Comparison of ENCODE assay signal across 8 mouse cellular contexts in genomic region chr7:25754439-25754737, GRCm38 (mm10). TPM values are rescaled to one million over a fixed set of nuclear protein-coding genes. Genes with fewer than 3 reads are reported as not detected.
A peak's percentile ranks its signal among the peaks of the same experiment; 100 is the strongest.
DNase-seq lines count a peak whose midpoint lies in the region; ATAC-seq and TF ChIP-seq lines count a peak whose summit lies in the region.

No protein-coding gene starts in this region.

- no peak for TF ChIP-seq EP300 in ES-Bruce4 (IDR thresholded peaks at IDR 0.05; ENCODE audit: insufficient read depth, low read depth, low read length)

- no peak for TF ChIP-seq POLR2A in ES-Bruce4 (IDR thresholded peaks at IDR 0.05; ENCODE audit: insufficient read depth, low read length)

- no peaks in the 10 kb centered on the region for H3K27me3 ChIP-seq in heart, embryonic 13.5 days (replicated peaks)
- no peaks in the 10 kb centered on the region for H3K27me3 ChIP-seq in ES-Bruce4 (ENCODE audit: control insufficient read depth, insufficient read depth, low read length, poor library complexity, severe bottlenecking)
- no peaks in the 10 kb centered on the region for H3K27me3 ChIP-seq in forebrain, embryonic 14.5 days (replicated peaks; ENCODE audit: control insufficient read depth, insufficient read depth, low read length)
- no peaks in the 10 kb centered on the region for H3K27me3 ChIP-seq in liver, embryonic 16.5 days (ENCODE audit: control insufficient read depth, insufficient read depth, low read depth, low read length)

- no peak for ATAC-seq in heart, embryonic 13.5 days (ENCODE audit: extremely low read depth, insufficient number of reproducible peaks, low FRiP score, low TSS enrichment)
- no peak for ATAC-seq in forebrain, embryonic 14.5 days
- no peak for ATAC-seq in liver, embryonic 16.5 days (ENCODE audit: low read depth)

- H3K9me3 ChIP-seq in heart, embryonic 13.5 days: no peaks in the 10 kb centered on the region
- H3K9me3 ChIP-seq in ES-Bruce4 (replicated peaks; ENCODE audit: control insufficient read depth, insufficient read depth, low read length, poor library complexity, severe bottlenecking): no peaks in the 10 kb centered on the region
- no peaks in the 10 kb centered on the region for H3K9me3 ChIP-seq in forebrain, embryonic 14.5 days (replicated peaks; ENCODE audit: control insufficient read depth, low read length)
- H3K9me3 ChIP-seq in liver, embryonic 16.5 days (replicated peaks; ENCODE audit: control insufficient read depth, low read length): no peaks in the 10 kb centered on the region

- H3K27ac ChIP-seq in heart, embryonic 13.5 days (replicated peaks): peak overlapping the region; percentile 99
- peak overlapping the region; percentile 33; the same call in 1 of the 2 replicates for H3K27ac ChIP-seq in ES-Bruce4 (ENCODE audit: insufficient read depth, low read length)
- peak overlapping the region; percentile 97 for H3K27ac ChIP-seq in forebrain, embryonic 14.5 days (ENCODE audit: low read depth, low read length)
- peak overlapping the region; percentile 96 for H3K27ac ChIP-seq in liver, embryonic 16.5 days (ENCODE audit: low read length)

- H3K4me2 ChIP-seq in heart, embryonic 13.5 days: peak overlapping the region; percentile 90
- H3K4me2 ChIP-seq in forebrain, embryonic 14.5 days (ENCODE audit: low read length): peak overlapping the region; percentile 70
- peak overlapping the region; percentile 70; the same call in 1 of the 2 replicates for H3K4me2 ChIP-seq in liver, embryonic 16.5 days (ENCODE audit: low read depth, low read length)

- no peak for TF ChIP-seq CTCF in ES-Bruce4 (IDR thresholded peaks at IDR 0.05; ENCODE audit: low read depth, low read length)

- H3K4me1 ChIP-seq in heart, embryonic 13.5 days: peaks cover 30% of the 10 kb centered on the region
- H3K4me1 ChIP-seq in ES-Bruce4 (ENCODE audit: control insufficient read depth, insufficient read depth, low read length): no peaks in the 10 kb centered on the region
- H3K4me1 ChIP-seq in forebrain, embryonic 14.5 days (ENCODE audit: control insufficient read depth, insufficient read depth, low read length): peaks cover 12% of the 10 kb centered on the region
- peaks cover 19% of the 10 kb centered on the region for H3K4me1 ChIP-seq in liver, embryonic 16.5 days (ENCODE audit: control insufficient read depth, low read depth, low read length)

- H3K36me3 ChIP-seq in heart, embryonic 13.5 days: peaks cover 47% of the 10 kb centered on the region
- H3K36me3 ChIP-seq in ES-Bruce4 (ENCODE audit: control insufficient read depth, insufficient read depth, low read length, poor library complexity, severe bottlenecking): peaks cover 20% of the 10 kb centered on the region
- H3K36me3 ChIP-seq in forebrain, embryonic 14.5 days (ENCODE audit: control insufficient read depth, insufficient read depth, low read length): peaks cover 21% of the 10 kb centered on the region
- peaks cover 18% of the 10 kb centered on the region for H3K36me3 ChIP-seq in liver, embryonic 16.5 days (ENCODE audit: control insufficient read depth, insufficient read depth)

- DNase-seq in heart, postnatal 36 days: no peak
- no peak for DNase-seq in forebrain, embryonic 14.5 days (ENCODE audit: low spot score)
- no peak for DNase-seq in adrenal gland, postnatal 4 days (ENCODE audit: low spot score in 2 of 2)
- DNase-seq in cerebellum, adult 9-10 months: no peak
- DNase-seq in urinary bladder, postnatal 36 days (ENCODE audit: low spot score in 2 of 2): no peak

- H3K9ac ChIP-seq in heart, embryonic 13.5 days: peak overlapping the region; percentile 100
- peak overlapping the region; percentile 99 for H3K9ac ChIP-seq in ES-Bruce4 (ENCODE audit: low read depth, poor library complexity, severe bottlenecking)
- peak overlapping the region; percentile 99 for H3K9ac ChIP-seq in forebrain, embryonic 14.5 days (ENCODE audit: low read length)
- peak overlapping the region; percentile 99 for H3K9ac ChIP-seq in liver, embryonic 16.5 days (ENCODE audit: low read depth, low read length)

- H3K4me3 ChIP-seq in heart, embryonic 13.5 days: peak overlapping the region; percentile 99
- H3K4me3 ChIP-seq in ES-Bruce4 (ENCODE audit: low read depth, low read length): peak overlapping the region; percentile 87
- H3K4me3 ChIP-seq in forebrain, embryonic 14.5 days (ENCODE audit: low read depth, low read length): peak overlapping the region; percentile 97
- H3K4me3 ChIP-seq in liver, embryonic 16.5 days (ENCODE audit: low read depth, low read length): peak overlapping the region; percentile 93

- intact Hi-C loops in heart, postnatal 36 days (cut with DNase I): no loop called here

- 1% methylated on average over 19 of the region's 30 CpGs for WGBS in heart, embryonic 13.5 days
- under 1% methylated on average over 29 of the region's 30 CpGs for WGBS in forebrain, embryonic 14.5 days
- WGBS in liver, embryonic 16.5 days (ENCODE audit: insufficient replicate concordance): 0% methylated on average over 30 of the region's 30 CpGs

RNA-seq across cellular contexts. Expression of gene Hnrnpul1, which starts 0.2 kb away (rescaled TPM):
- 38.1 and 38.8 TPM in 2 replicates for polyA plus RNA-seq in heart, embryonic 13.5 days (2015; fragmentation: Nextera tagmentation; extraction: Ambion mirVana)
- total RNA-seq in heart, postnatal 36 days (2021): 10 to 100 TPM; 78.4 to 82.7 TPM
- 155 and 156 TPM in 2 replicates for polyA plus RNA-seq in ES-Bruce4 (2011; ENCODE audit: insufficient read depth, insufficient read length, low read depth, missing spikeins)
- 53.6 and 61.2 TPM in 2 replicates for polyA plus RNA-seq in forebrain, embryonic 14.5 days (2014; fragmentation: Nextera tagmentation; extraction: Ambion mirVana)
- polyA plus RNA-seq in liver, embryonic 16.5 days (2015; fragmentation: Nextera tagmentation; extraction: Ambion mirVana): 24.8 and 24.9 TPM in 2 replicates
- total RNA-seq in adrenal gland, postnatal 4 days (2021): 100 to 1,000 TPM; 167 to 177 TPM

RNA-seq across cellular contexts. Expression of gene Axl, which starts 34.1 kb away (rescaled TPM):
- 47.3 and 48.6 TPM in 2 replicates for polyA plus RNA-seq in heart, embryonic 13.5 days (2015; fragmentation: Nextera tagmentation; extraction: Ambion mirVana)
- total RNA-seq in heart, postnatal 36 days (2021): 10 to 100 TPM; 81.0 to 94.8 TPM
- 16.4 and 21.5 TPM in 2 replicates for polyA plus RNA-seq in ES-Bruce4 (2011; ENCODE audit: insufficient read depth, insufficient read length, low read depth, missing spikeins)
- polyA plus RNA-seq in forebrain, embryonic 14.5 days (2014; fragmentation: Nextera tagmentation; extraction: Ambion mirVana): 15.8 and 16.7 TPM in 2 replicates
- polyA plus RNA-seq in liver, embryonic 16.5 days (2015; fragmentation: Nextera tagmentation; extraction: Ambion mirVana): 20.2 and 24.9 TPM in 2 replicates
- total RNA-seq in adrenal gland, postnatal 4 days (2021): 100 to 1,000 TPM; 100 to 102 TPM

RNA-seq across cellular contexts. Expression of gene Ccdc97, which starts 35.5 kb away (rescaled TPM):
- polyA plus RNA-seq in heart, embryonic 13.5 days (2015; fragmentation: Nextera tagmentation; extraction: Ambion mirVana): 19.7 and 22.1 TPM in 2 replicates
- 10 to 100 TPM; 55.0 to 55.8 TPM for total RNA-seq in heart, postnatal 36 days (2021)
- polyA plus RNA-seq in ES-Bruce4 (2011; ENCODE audit: insufficient read depth, insufficient read length, low read depth, missing spikeins): 43.4 and 46.9 TPM in 2 replicates
- polyA plus RNA-seq in forebrain, embryonic 14.5 days (2014; fragmentation: Nextera tagmentation; extraction: Ambion mirVana): 39.6 and 40.7 TPM in 2 replicates
- polyA plus RNA-seq in liver, embryonic 16.5 days (2015; fragmentation: Nextera tagmentation; extraction: Ambion mirVana): 8.5 and 11.9 TPM in 2 replicates
- total RNA-seq in adrenal gland, postnatal 4 days (2021): 10 to 100 TPM; 49.4 to 51.5 TPM

Comparison
In these comparisons a context has a peak if more than half of its experiments do, and no peak if none do; other contexts are left out.
1. H3K27ac ChIP-seq: peak in every context shown above with its lines; median percentile 99 in heart, embryonic 13.5 days; 97 in forebrain, embryonic 14.5 days; 96 in liver, embryonic 16.5 days; 33 in ES-Bruce4.